Mouse (Mus musculus) lung, postnatal 36 days (tissue): ENCODE results near the gene Ttk.

Experiments used
- DNase-seq: peaks from one replicate; pipeline ENCODE4 v3.0.0; 2022; ENCODE audit warnings: mixed read lengths

The Ttk gene

GRCm38 (mm10) chr9:83833811-83834747, at the start of gene Ttk:
Gene Ttk (plus strand): TSS chr9:83834689.
- peak; percentile 93 for DNase-seq

GRCm38 (mm10) chr9:83785501-83785900, 49.0 kb upstream of the Ttk start:
- no peak for DNase-seq

- no peak for DNase-seq
These were observed 45.2 kb upstream of the Ttk start for GRCm38 (mm10) chr9:83789326-83789725.

- DNase-seq = no peak
These were observed 37.6 kb upstream of the Ttk start for GRCm38 (mm10) chr9:83796875-83797274.

GRCm38 (mm10) chr9:83797898-83798297, 36.6 kb upstream of the Ttk start:
- DNase-seq = no peak

GRCm38 (mm10) chr9:83804341-83804740, 30.1 kb upstream of the Ttk start:
- no peak for DNase-seq

GRCm38 (mm10) chr9:83805164-83805976, 29.1 kb upstream of the Ttk start:
- DNase-seq = no peak

- peak; percentile 18 for DNase-seq
These were observed 28.3 kb upstream of the Ttk start, which contains the start of gene Elovl4 for GRCm38 (mm10) chr9:83805977-83806815. Gene Elovl4 (minus strand): TSS chr9:83806277.

- DNase-seq = peak; percentile 80
These were observed 26.9 kb upstream of the Ttk start for GRCm38 (mm10) chr9:83807562-83807961.

GRCm38 (mm10) chr9:83819188-83819587, 15.3 kb upstream of the Ttk start:
- DNase-seq = no peak

- no peak for DNase-seq
These were observed 13.5 kb upstream of the Ttk start for GRCm38 (mm10) chr9:83820976-83821375.

- DNase-seq = no peak
These were observed 11.6 kb upstream of the Ttk start for GRCm38 (mm10) chr9:83822925-83823324.

GRCm38 (mm10) chr9:83829896-83830295, 4.6 kb upstream of the Ttk start:
- DNase-seq = no peak

GRCm38 (mm10) chr9:83831152-83831551, 3.3 kb upstream of the Ttk start:
- no peak for DNase-seq

GRCm38 (mm10) chr9:83834748-83835313, 342 bp downstream of the Ttk start:
- DNase-seq = no peak

- no peak for DNase-seq
These were observed 18.0 kb downstream of the Ttk start for GRCm38 (mm10) chr9:83852464-83852863.

- no peak for DNase-seq
These were observed 30.7 kb downstream of the Ttk start for GRCm38 (mm10) chr9:83865165-83865564.

GRCm38 (mm10) chr9:83882191-83882590, 47.7 kb downstream of the Ttk start:
- no peak for DNase-seq

- no peak for DNase-seq
These were observed 51.7 kb downstream of the Ttk start for GRCm38 (mm10) chr9:83886149-83886548.

GRCm38 (mm10) chr9:83888214-83888613, 53.7 kb downstream of the Ttk start:
- DNase-seq = no peak

GRCm38 (mm10) chr9:83893073-83893472, 58.6 kb downstream of the Ttk start:
- DNase-seq = no peak

- DNase-seq = peak; percentile 21
These were observed 59.4 kb downstream of the Ttk start for GRCm38 (mm10) chr9:83893767-83894330.
